Mouse (Mus musculus): Measurements from ENCODE around the gene Il12rb1. TPM values are rescaled to one million over a fixed set of nuclear protein-coding genes. Genes with fewer than 3 reads are reported as not detected.
A peak's percentile ranks its signal among the peaks of the same experiment; 100 is the strongest.

Il12rb1 gene
- polyA plus RNA-seq, 1 experiment from 2014 or later, result 0.23 TPM

DNA sequence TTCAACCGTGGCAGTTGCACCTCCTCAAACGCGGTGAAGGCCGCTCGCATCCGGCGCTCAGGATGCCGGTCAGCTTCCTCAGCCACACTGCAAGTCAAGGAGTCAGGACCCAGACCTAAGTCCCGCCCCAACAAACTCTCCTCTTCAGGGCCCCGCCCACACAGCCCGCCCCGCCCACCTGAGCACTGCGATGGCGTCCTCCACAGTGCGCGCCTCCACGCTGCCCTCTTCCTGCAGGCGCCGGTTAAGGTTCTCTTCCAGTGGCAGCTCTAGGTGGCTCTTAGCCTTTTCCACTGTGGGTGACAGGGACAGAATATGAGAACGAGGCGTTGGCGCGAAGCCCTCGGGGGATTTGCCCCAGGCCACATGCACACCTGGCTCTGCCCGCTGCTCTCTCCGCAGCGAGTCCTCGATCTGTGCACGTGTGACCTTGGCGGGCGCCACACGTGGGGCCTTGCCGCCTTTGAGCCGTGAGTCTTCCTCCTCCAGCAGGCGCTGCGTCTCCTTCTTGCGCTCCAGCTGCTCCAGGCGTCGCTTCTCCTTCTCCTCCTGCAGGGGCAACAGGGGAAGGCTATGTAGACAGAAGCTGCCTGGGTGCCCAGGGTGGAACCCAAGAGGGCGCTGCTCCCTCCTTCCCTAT, 60.4 kb downstream of the Il12rb1 start:
- H3K4me1 ChIP-seq (ENCODE audit: control insufficient read depth, insufficient read depth, low read length), result peaks cover 39% of the 10 kb centered on the region
- no peak for ATAC-seq (ENCODE audit: insufficient read depth, low FRiP score)
- 20% methylated on average over 40 of the region's 40 CpGs for WGBS
- peak overlapping the region; percentile 46 for H3K9ac ChIP-seq (ENCODE audit: low read length)
- H3K4me2 ChIP-seq (ENCODE audit: low read depth, low read length), result peak overlapping the region; percentile 43
- peaks cover under 1% of the 10 kb centered on the region; the same call in 1 of the 2 replicates for H3K27me3 ChIP-seq (ENCODE audit: control insufficient read depth, insufficient read depth, low read length)
- H3K9me3 ChIP-seq (replicated peaks; ENCODE audit: control insufficient read depth, low read length), result no peaks in the 10 kb centered on the region
- H3K36me3 ChIP-seq (ENCODE audit: control insufficient read depth, insufficient read depth, low read length), result peaks cover 5% of the 10 kb centered on the region; the same call in 1 of the 2 replicates
- peak overlapping the region; percentile 13 for H3K4me3 ChIP-seq (replicated peaks; ENCODE audit: low read length)
- H3K27ac ChIP-seq (ENCODE audit: low read length), result no peak overlapping the region

DNA sequence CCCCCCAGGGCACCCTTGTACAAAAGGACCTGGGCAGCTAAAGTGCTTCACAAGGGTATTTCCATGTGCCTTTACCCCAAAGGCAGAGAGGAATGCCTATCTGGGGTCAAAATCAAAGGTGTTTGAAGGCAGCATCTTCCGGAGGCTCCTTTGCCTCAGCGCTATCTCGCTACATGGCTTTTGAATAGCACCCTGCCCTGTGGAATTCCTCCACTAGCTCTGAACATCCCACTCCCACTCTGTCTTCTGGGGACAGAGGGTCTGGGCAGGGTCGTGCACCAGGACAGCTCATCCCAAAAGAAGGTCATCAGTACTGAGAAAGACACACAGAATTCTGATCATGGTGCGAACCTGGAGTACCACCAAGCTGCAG, 60.9 kb downstream of the Il12rb1 start:
- Histone ChIP-seq H3K4me2 (ENCODE audit: low read depth, low read length) (no peak overlapping the region), H3K4me3 (replicated peaks; ENCODE audit: low read length) (no peak overlapping the region), H3K9ac (ENCODE audit: low read length) (peak overlapping the region; percentile 46; the same call in 1 of the 2 replicates), H3K27ac (ENCODE audit: low read length) (no peak overlapping the region), H3K27me3 (ENCODE audit: control insufficient read depth, insufficient read depth, low read length) (no peaks in the 10 kb centered on the region; the same call in 1 of the 2 replicates), H3K9me3 (replicated peaks; ENCODE audit: control insufficient read depth, low read length) (no peaks in the 10 kb centered on the region), H3K4me1 (ENCODE audit: control insufficient read depth, insufficient read depth, low read length) (peaks cover 34% of the 10 kb centered on the region), H3K36me3 (ENCODE audit: control insufficient read depth, insufficient read depth, low read length) (peaks cover 5% of the 10 kb centered on the region; the same call in 1 of the 2 replicates)
- no peak for ATAC-seq (ENCODE audit: insufficient read depth, low FRiP score)
- WGBS, result 41% methylated on average over 5 of the region's 5 CpGs

DNA sequence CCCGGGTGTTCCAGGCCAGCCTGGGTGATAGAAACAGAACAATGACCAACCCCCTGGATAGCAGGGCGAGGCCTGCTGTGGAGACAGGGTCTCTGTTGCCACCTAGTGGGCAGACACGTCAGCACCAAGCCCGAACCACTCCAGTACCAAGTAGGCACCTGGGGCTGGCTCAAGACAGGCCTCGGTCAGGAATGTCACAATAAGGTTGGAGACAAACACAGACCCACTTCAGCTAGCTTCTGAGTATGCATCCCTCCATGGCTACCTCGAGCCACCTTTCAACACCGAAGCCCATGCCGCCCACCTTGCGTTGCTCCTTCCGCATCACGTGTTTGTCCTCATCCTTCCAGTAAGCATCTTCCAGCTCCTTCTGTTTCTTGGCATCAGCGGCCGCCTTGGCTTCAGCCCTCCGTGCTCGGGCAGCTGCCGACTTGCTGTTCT, 61.4 kb downstream of the Il12rb1 start:
- H3K4me2 ChIP-seq (ENCODE audit: low read depth, low read length), result no peak overlapping the region
- WGBS, result 52% methylated on average over 16 of the region's 16 CpGs
- H3K9ac ChIP-seq (ENCODE audit: low read length), result peak overlapping the region; percentile 46; the same call in 1 of the 2 replicates
- no peak overlapping the region for H3K27ac ChIP-seq (ENCODE audit: low read length)
- peaks cover 30% of the 10 kb centered on the region for H3K4me1 ChIP-seq (ENCODE audit: control insufficient read depth, insufficient read depth, low read length)
- no peak overlapping the region for H3K4me3 ChIP-seq (replicated peaks; ENCODE audit: low read length)
- peaks cover 5% of the 10 kb centered on the region; the same call in 1 of the 2 replicates for H3K36me3 ChIP-seq (ENCODE audit: control insufficient read depth, insufficient read depth, low read length)
- no peaks in the 10 kb centered on the region for H3K9me3 ChIP-seq (replicated peaks; ENCODE audit: control insufficient read depth, low read length)
- peak; percentile 20; the same call in 1 of the 2 replicates for ATAC-seq (ENCODE audit: insufficient read depth, low FRiP score)
- no peaks in the 10 kb centered on the region; the same call in 1 of the 2 replicates for H3K27me3 ChIP-seq (ENCODE audit: control insufficient read depth, insufficient read depth, low read length)

Small RNAs within 50 kb of the gene (microRNA-seq; reads per million reads assigned to microRNA genes)
- 0.83 reads per million for gene Mir7240

Other genes with a start within 250 kb of the Il12rb1 start
- 104 and 111 TPM in 2 replicates for gene Isyna1, start 214.1 kb upstream of the Il12rb1 start, polyA plus RNA-seq (2015; fragmentation: Nextera tagmentation; extraction: Ambion mirVana)
- 65.2 and 68.3 TPM in 2 replicates for gene Ssbp4, start 199.6 kb upstream of the Il12rb1 start, polyA plus RNA-seq (2015; fragmentation: Nextera tagmentation; extraction: Ambion mirVana)
- 2.9 and 3.0 TPM in 2 replicates for gene Lrrc25, start 192.3 kb upstream of the Il12rb1 start, polyA plus RNA-seq (2015; fragmentation: Nextera tagmentation; extraction: Ambion mirVana)
- gene Gdf15, start 176.0 kb upstream of the Il12rb1 start, polyA plus RNA-seq (2015; fragmentation: Nextera tagmentation; extraction: Ambion mirVana), result 0.57 and 0.60 TPM in 2 replicates
- 47.4 and 57.5 TPM in 2 replicates for gene Pgpep1, start 148.1 kb upstream of the Il12rb1 start, polyA plus RNA-seq (2015; fragmentation: Nextera tagmentation; extraction: Ambion mirVana)
- 154 and 173 TPM in 2 replicates for gene Lsm4, start 135.2 kb upstream of the Il12rb1 start, polyA plus RNA-seq (2015; fragmentation: Nextera tagmentation; extraction: Ambion mirVana)
- gene Jund, start 109.5 kb upstream of the Il12rb1 start, polyA plus RNA-seq (2015; fragmentation: Nextera tagmentation; extraction: Ambion mirVana), result 22.5 and 30.0 TPM in 2 replicates
- gene Iqcn, start 105.0 kb upstream of the Il12rb1 start, polyA plus RNA-seq (2015; fragmentation: Nextera tagmentation; extraction: Ambion mirVana), result not detected in 2 replicates
- gene Gm3336, start 89.9 kb upstream of the Il12rb1 start, polyA plus RNA-seq (2015; fragmentation: Nextera tagmentation; extraction: Ambion mirVana), result 2.0 and 4.2 TPM in 2 replicates
- 0.23 and 0.84 TPM in 2 replicates for gene Pde4c, start 84.7 kb upstream of the Il12rb1 start, polyA plus RNA-seq (2015; fragmentation: Nextera tagmentation; extraction: Ambion mirVana)
- 23.4 and 23.8 TPM in 2 replicates for gene Rab3a, start 53.8 kb upstream of the Il12rb1 start, polyA plus RNA-seq (2015; fragmentation: Nextera tagmentation; extraction: Ambion mirVana)
- 47.6 and 54.3 TPM in 2 replicates for gene Mpv17l2, start 47.5 kb upstream of the Il12rb1 start, polyA plus RNA-seq (2015; fragmentation: Nextera tagmentation; extraction: Ambion mirVana)
- 57.6 and 60.8 TPM in 2 replicates for gene Pik3r2, start 31.7 kb upstream of the Il12rb1 start, polyA plus RNA-seq (2015; fragmentation: Nextera tagmentation; extraction: Ambion mirVana)
- 10.0 and 10.5 TPM in 2 replicates for gene Mast3, start 3.4 kb upstream of the Il12rb1 start, polyA plus RNA-seq (2015; fragmentation: Nextera tagmentation; extraction: Ambion mirVana)
- 6.0 and 7.1 TPM in 2 replicates for gene Arrdc2, start 31.3 kb downstream of the Il12rb1 start, polyA plus RNA-seq (2015; fragmentation: Nextera tagmentation; extraction: Ambion mirVana)
- 1.4 TPM in 2 replicates for gene Kcnn1, start 54.8 kb downstream of the Il12rb1 start, polyA plus RNA-seq (2015; fragmentation: Nextera tagmentation; extraction: Ambion mirVana)
- gene Ccdc124, start 65.5 kb downstream of the Il12rb1 start, polyA plus RNA-seq (2015; fragmentation: Nextera tagmentation; extraction: Ambion mirVana), result 85.6 and 89.6 TPM in 2 replicates
- gene Slc5a5, start 84.3 kb downstream of the Il12rb1 start, polyA plus RNA-seq (2015; fragmentation: Nextera tagmentation; extraction: Ambion mirVana), result 8.2 and 13.8 TPM in 2 replicates
- 3,565 and 3,656 TPM in 2 replicates for gene Rpl18a, start 89.0 kb downstream of the Il12rb1 start, polyA plus RNA-seq (2015; fragmentation: Nextera tagmentation; extraction: Ambion mirVana)
- gene Map1s, start 97.5 kb downstream of the Il12rb1 start, polyA plus RNA-seq (2015; fragmentation: Nextera tagmentation; extraction: Ambion mirVana), result 39.8 and 41.4 TPM in 2 replicates

Measured in stomach, embryonic 16.5 days (tissue).